Mouse (Mus musculus) liver, embryonic 16.5 days (tissue): ENCODE results near the gene Ano8. TPM values are rescaled to one million over a fixed set of nuclear protein-coding genes. Genes with fewer than 3 reads are reported as not detected.

Experiments used
- ATAC-seq: fragments of 200-750 bp; cut with Nextera tagmentation; 2 replicates; pipeline ENCODE4 v1.8.0; 2017; ENCODE audit warnings: low read depth, mild to moderate bottlenecking, moderate number of reproducible peaks, moderate library complexity
- H3K27ac ChIP-seq: fragments of 300-500 bp; sonication (generic); 2 replicates; pipeline ENCODE4 v1.5.1; 2014; ENCODE audit warnings: mild to moderate bottlenecking, low read length
- H3K27me3 ChIP-seq: fragments of 300-500 bp; sonication (generic); 2 replicates; pipeline ENCODE4 v1.6.1; 2014; ENCODE audit warnings: low read depth, low read length, mixed read lengths; ENCODE audit not compliant: control insufficient read depth, insufficient read depth
- H3K36me3 ChIP-seq: fragments of 300-500 bp; sonication (generic); 2 replicates; pipeline ENCODE4 v1.6.1; 2014; ENCODE audit warnings: mild to moderate bottlenecking; ENCODE audit not compliant: control insufficient read depth, insufficient read depth
- H3K4me1 ChIP-seq: fragments of 300-500 bp; sonication (generic); 2 replicates; pipeline ENCODE4 v1.6.1; 2014; ENCODE audit warnings: low read depth, low read length, mixed read lengths; ENCODE audit not compliant: control insufficient read depth
- H3K4me2 ChIP-seq: fragments of 300-500 bp; sonication (generic); 2 replicates; pipeline ENCODE4 v1.6.1; 2014; ENCODE audit warnings: low read depth, low read length, mixed read lengths
- H3K4me3 ChIP-seq: fragments of 300-500 bp; sonication (generic); 2 replicates; pipeline ENCODE4 v1.5.1; 2014; ENCODE audit warnings: low read depth, mild to moderate bottlenecking, low read length
- H3K9ac ChIP-seq: fragments of 300-500 bp; sonication (generic); 2 replicates; pipeline ENCODE4 v1.6.1; 2014; ENCODE audit warnings: low read depth, low read length
- H3K9me3 ChIP-seq: fragments of 300-500 bp; sonication (generic); replicated peaks from 2 replicates; pipeline ENCODE4 v1.6.1; 2016; ENCODE audit warnings: low read length; ENCODE audit not compliant: control insufficient read depth
- WGBS: fragments of 180-500 bp; shearing (Covaris S2); extraction: QIAGEN DNeasy Blood & Tissue Kit; methylation state at CpG from one replicate; pipeline ENCODE4 v1.1.7; 2014; ENCODE audit not compliant: insufficient replicate concordance; 5-methylcytosine and 5-hydroxymethylcytosine counted together
- polyA plus RNA-seq: library from polyadenylated mRNA; unstranded; fragments of >200 nt; fragmentation: Nextera tagmentation; extraction: Ambion mirVana; gene quantifications from 2 replicates; pipeline ENCODE4 v1.2.1, GENCODE M21; 2015

Gene Ano8
- polyA plus RNA-seq, 1 experiment from 2014 or later = 0.14 TPM

GRCm38 (mm10) chr8:71462191-71462590, 23.6 kb downstream of the Ano8 start:
- H3K4me3 ChIP-seq = no peak overlapping the region
- no peaks in the 10 kb centered on the region for H3K9me3 ChIP-seq
- no peak for ATAC-seq
- 59% methylated on average over 4 of the region's 4 CpGs for WGBS
- peaks cover 28% of the 10 kb centered on the region for H3K4me1 ChIP-seq
- H3K27ac ChIP-seq = no peak overlapping the region
- H3K27me3 ChIP-seq = no peaks in the 10 kb centered on the region
- peak overlapping the region; percentile 98 for H3K4me2 ChIP-seq
- H3K36me3 ChIP-seq = no peaks in the 10 kb centered on the region; the same call in 1 of the 2 replicates
- H3K9ac ChIP-seq = no peak overlapping the region

- no peak for ATAC-seq
- Histone ChIP-seq H3K36me3 (no peaks in the 10 kb centered on the region; the same call in 1 of the 2 replicates), H3K4me2 (no peak overlapping the region), H3K4me1 (peaks cover 32% of the 10 kb centered on the region), H3K27me3 (no peaks in the 10 kb centered on the region), H3K9me3 (no peaks in the 10 kb centered on the region), H3K9ac (no peak overlapping the region), H3K27ac (no peak overlapping the region), H3K4me3 (no peak overlapping the region)
- WGBS = 86% methylated on average over 47 of the region's 47 CpGs
Measured at GRCm38 (mm10) chr8:71461152-71461840, 24.5 kb downstream of the Ano8 start.

GRCm38 (mm10) chr8:71460716-71461115, 25.0 kb downstream of the Ano8 start:
- ATAC-seq = no peak
- Histone ChIP-seq H3K4me3 (no peak overlapping the region), H3K9me3 (no peaks in the 10 kb centered on the region), H3K36me3 (no peaks in the 10 kb centered on the region), H3K27me3 (no peaks in the 10 kb centered on the region), H3K27ac (no peak overlapping the region), H3K4me2 (no peak overlapping the region), H3K4me1 (peaks cover 27% of the 10 kb centered on the region), H3K9ac (no peak overlapping the region)
- WGBS = 83% methylated on average over 6 of the region's 6 CpGs

GRCm38 (mm10) chr8:71457659-71458270, 28.0 kb downstream of the Ano8 start:
- Histone ChIP-seq H3K4me1 (peaks cover 9% of the 10 kb centered on the region), H3K36me3 (no peaks in the 10 kb centered on the region), H3K4me3 (no peak overlapping the region), H3K4me2 (no peak overlapping the region), H3K9ac (no peak overlapping the region), H3K9me3 (no peaks in the 10 kb centered on the region), H3K27ac (no peak overlapping the region), H3K27me3 (no peaks in the 10 kb centered on the region)
- 75% methylated on average over 20 of the region's 20 CpGs for WGBS
- ATAC-seq = no peak

- no peak overlapping the region for H3K4me2 ChIP-seq
- WGBS = 46% methylated on average over 22 of the region's 22 CpGs
- no peak overlapping the region for H3K4me3 ChIP-seq
- H3K27me3 ChIP-seq = no peaks in the 10 kb centered on the region
- peak; percentile 57; the same call in 1 of the 2 replicates for ATAC-seq
- H3K27ac ChIP-seq = no peak overlapping the region
- H3K9ac ChIP-seq = no peak overlapping the region
- peaks cover 5% of the 10 kb centered on the region for H3K4me1 ChIP-seq
- no peaks in the 10 kb centered on the region for H3K9me3 ChIP-seq
- no peaks in the 10 kb centered on the region for H3K36me3 ChIP-seq
Measured at GRCm38 (mm10) chr8:71456906-71457305, 28.9 kb downstream of the Ano8 start.

GRCm38 (mm10) chr8:71454668-71455067, 31.1 kb downstream of the Ano8 start:
- WGBS = 65% methylated on average over 8 of the region's 8 CpGs
- no peaks in the 10 kb centered on the region for H3K9me3 ChIP-seq
- no peak overlapping the region for H3K4me2 ChIP-seq
- no peak overlapping the region for H3K9ac ChIP-seq
- no peak overlapping the region for H3K4me3 ChIP-seq
- H3K36me3 ChIP-seq = no peaks in the 10 kb centered on the region
- no peak overlapping the region for H3K27ac ChIP-seq
- H3K4me1 ChIP-seq = peaks cover 5% of the 10 kb centered on the region
- ATAC-seq = no peak
- H3K27me3 ChIP-seq = no peaks in the 10 kb centered on the region

GRCm38 (mm10) chr8:71452669-71453068, 33.1 kb downstream of the Ano8 start:
- peaks cover 5% of the 10 kb centered on the region for H3K4me1 ChIP-seq
- H3K4me3 ChIP-seq = no peak overlapping the region
- no peak overlapping the region for H3K27ac ChIP-seq
- ATAC-seq = no peak
- H3K4me2 ChIP-seq = no peak overlapping the region
- no peak overlapping the region for H3K9ac ChIP-seq
- H3K36me3 ChIP-seq = no peaks in the 10 kb centered on the region
- WGBS = 50% methylated on average over 2 of the region's 2 CpGs
- H3K9me3 ChIP-seq = no peaks in the 10 kb centered on the region
- H3K27me3 ChIP-seq = no peaks in the 10 kb centered on the region

GRCm38 (mm10) chr8:71451777-71452176, 34.0 kb downstream of the Ano8 start:
- no peak for ATAC-seq
- Histone ChIP-seq H3K4me1 (peaks cover under 1% of the 10 kb centered on the region; the same call in 1 of the 2 replicates), H3K4me2 (no peak overlapping the region), H3K27ac (no peak overlapping the region), H3K4me3 (no peak overlapping the region), H3K9ac (no peak overlapping the region), H3K27me3 (no peaks in the 10 kb centered on the region), H3K9me3 (no peaks in the 10 kb centered on the region), H3K36me3 (no peaks in the 10 kb centered on the region)
- 47% methylated on average over 11 of the region's 11 CpGs for WGBS

- 63% methylated on average over 4 of the region's 4 CpGs for WGBS
- Histone ChIP-seq H3K36me3 (no peaks in the 10 kb centered on the region), H3K4me2 (no peak overlapping the region), H3K27ac (no peak overlapping the region), H3K27me3 (no peaks in the 10 kb centered on the region), H3K9me3 (no peaks in the 10 kb centered on the region), H3K9ac (no peak overlapping the region), H3K4me3 (no peak overlapping the region), H3K4me1 (no peaks in the 10 kb centered on the region)
- ATAC-seq = no peak
Measured at GRCm38 (mm10) chr8:71451337-71451736, 34.4 kb downstream of the Ano8 start.
